Mouse (Mus musculus) hindbrain, embryonic 10.5 days (tissue): Measurements from ENCODE around the gene Pbx4. TPM values are rescaled to one million over a fixed set of nuclear protein-coding genes. Genes with fewer than 3 reads are reported as not detected.

Experiments
- DNase-seq: peaks from one replicate; pipeline ENCODE4 v3.0.0-alpha.2; 2017; ENCODE audit warnings: low spot score
- H3K27ac ChIP-seq: fragments of 300-500 bp; sonication (generic); 2 replicates; pipeline ENCODE4 v1.5.1; 2016; ENCODE audit warnings: mild to moderate bottlenecking, moderate library complexity
- H3K27me3 ChIP-seq: fragments of 300-500 bp; sonication (generic); 2 replicates; pipeline ENCODE4 v1.6.1; 2016; ENCODE audit warnings: mild to moderate bottlenecking; ENCODE audit not compliant: poor library complexity, insufficient read depth, severe bottlenecking
- H3K36me3 ChIP-seq: fragments of 300-500 bp; sonication (generic); 2 replicates; pipeline ENCODE4 v1.6.1; 2016; ENCODE audit warnings: mild to moderate bottlenecking, moderate library complexity
- H3K4me1 ChIP-seq: fragments of 300-500 bp; sonication (generic); replicated peaks from 2 replicates; pipeline ENCODE4 v1.6.1; 2016; ENCODE audit warnings: mild to moderate bottlenecking
- H3K4me3 ChIP-seq: fragments of 300-500 bp; sonication (generic); 2 replicates; pipeline ENCODE4 v1.5.1; 2016; ENCODE audit warnings: mild to moderate bottlenecking, moderate library complexity
- H3K9me3 ChIP-seq: fragments of 300-500 bp; sonication (generic); 2 replicates; pipeline ENCODE4 v1.6.1; 2016; ENCODE audit warnings: mild to moderate bottlenecking, moderate library complexity
- WGBS: fragments of 180-500 bp; shearing (Covaris S2); methylation state at CpG from one replicate; pipeline ENCODE4 v1.1.7; 2016; 5-methylcytosine and 5-hydroxymethylcytosine counted together
- polyA plus RNA-seq: library from polyadenylated mRNA; unstranded; fragments of >200 nt; fragmentation: Nextera tagmentation; extraction: Ambion mirVana; gene quantifications from 2 replicates; pipeline ENCODE4 v1.2.1, GENCODE M21; 2016

The Pbx4 gene
- polyA plus RNA-seq, 1 experiment from 2014 or later: 49.9 TPM

GRCm38 (mm10) chr8:69821971-69822385, 10.3 kb upstream of the Pbx4 start:
- H3K9me3 ChIP-seq: no peaks in the 10 kb centered on the region
- H3K4me3 ChIP-seq: peak overlapping the region; percentile 67
- H3K27me3 ChIP-seq: 0 out of 2 replicates have a peak, but pooled peaks cover 15% of the 10 kb centered on the region
- H3K36me3 ChIP-seq: peaks cover 63% of the 10 kb centered on the region
- H3K4me1 ChIP-seq: peaks cover 47% of the 10 kb centered on the region
- H3K27ac ChIP-seq: peak overlapping the region; percentile 90
- peak; percentile 76 for DNase-seq
- under 1% methylated on average over 18 of the region's 22 CpGs for WGBS

GRCm38 (mm10) chr8:69822386-69823191, 9.7 kb upstream of the Pbx4 start, which contains the start of gene Lpar2:
Lpar2 (plus strand) TSS chr8:69822429.
- Histone ChIP-seq H3K4me1 (peaks cover 47% of the 10 kb centered on the region), H3K27ac (peak within 1 kb of the TSS; percentile 90), H3K9me3 (no peaks in the 10 kb centered on the region), H3K36me3 (peaks cover 63% of the 10 kb centered on the region), H3K4me3 (peak within 1 kb of the TSS; percentile 67), H3K27me3 (0 out of 2 replicates have a peak, but pooled peaks cover 15% of the 10 kb centered on the region)
- WGBS: 1% methylated on average over 34 of the region's 35 CpGs
- peak; percentile 82 for DNase-seq

GRCm38 (mm10) chr8:69826371-69826770, 5.9 kb upstream of the Pbx4 start:
- H3K4me1 ChIP-seq: peaks cover 45% of the 10 kb centered on the region
- DNase-seq: no peak
- H3K4me3 ChIP-seq: no peak overlapping the region
- no peaks in the 10 kb centered on the region for H3K9me3 ChIP-seq
- H3K27me3 ChIP-seq: 0 out of 2 replicates have a peak, but pooled peaks cover 4% of the 10 kb centered on the region
- 96% methylated on average over 12 of the region's 12 CpGs for WGBS
- H3K36me3 ChIP-seq: peaks cover 66% of the 10 kb centered on the region
- no peak overlapping the region for H3K27ac ChIP-seq

DNA sequence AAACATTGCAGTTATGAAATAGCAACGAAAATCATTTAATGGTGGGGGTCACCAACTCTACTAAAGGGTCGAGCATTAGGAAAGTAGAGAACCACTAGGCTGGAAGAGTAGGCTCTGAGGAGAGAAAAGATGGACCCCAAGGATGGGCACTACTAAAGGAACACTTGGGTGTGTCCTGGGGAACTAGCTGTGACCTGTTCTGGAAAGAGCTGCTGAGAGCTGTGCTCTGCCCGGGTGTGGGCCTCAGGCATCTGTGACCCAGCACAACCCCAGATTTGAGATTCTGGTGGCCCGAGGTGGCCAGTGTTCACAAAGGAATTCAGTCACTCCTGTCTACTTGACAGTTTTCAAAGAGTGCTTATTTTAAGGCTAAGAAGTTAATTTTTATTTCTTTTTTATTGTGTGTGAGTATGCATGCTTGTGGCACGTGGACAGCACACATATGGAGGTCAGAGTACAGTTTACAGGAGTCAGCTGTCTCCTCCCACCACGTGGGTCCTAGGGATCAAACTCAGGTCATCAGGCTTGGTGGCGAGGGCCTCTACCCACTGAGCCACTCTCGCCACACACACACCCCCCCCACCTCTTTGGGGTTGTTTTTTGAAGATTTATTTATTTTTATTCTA, 4.9 kb downstream of the Pbx4 start:
- DNase-seq: no peak
- H3K27ac ChIP-seq: no peak overlapping the region
- H3K27me3 ChIP-seq: no peaks in the 10 kb centered on the region
- H3K4me1 ChIP-seq: peaks cover 15% of the 10 kb centered on the region
- H3K4me3 ChIP-seq: no peak overlapping the region
- no peaks in the 10 kb centered on the region for H3K9me3 ChIP-seq
- 81% methylated on average over 8 of the region's 8 CpGs for WGBS
- peaks cover 51% of the 10 kb centered on the region for H3K36me3 ChIP-seq

- WGBS: 77% methylated on average over 3 of the region's 3 CpGs
- Histone ChIP-seq H3K36me3 (peaks cover 34% of the 10 kb centered on the region), H3K27ac (no peak overlapping the region), H3K4me3 (no peak overlapping the region), H3K9me3 (no peaks in the 10 kb centered on the region), H3K4me1 (no peaks in the 10 kb centered on the region), H3K27me3 (no peaks in the 10 kb centered on the region)
- DNase-seq: no peak
Observed at GRCm38 (mm10) chr8:69847167-69848065, 15.1 kb downstream of the Pbx4 start.

- DNase-seq: no peak
- Histone ChIP-seq H3K4me1 (no peaks in the 10 kb centered on the region), H3K9me3 (no peaks in the 10 kb centered on the region), H3K4me3 (no peak overlapping the region), H3K27me3 (no peaks in the 10 kb centered on the region), H3K36me3 (peaks cover 48% of the 10 kb centered on the region), H3K27ac (no peak overlapping the region)
- WGBS: 90% methylated on average over 8 of the region's 8 CpGs
Observed at GRCm38 (mm10) chr8:69848951-69849350, 16.7 kb downstream of the Pbx4 start.

DNA sequence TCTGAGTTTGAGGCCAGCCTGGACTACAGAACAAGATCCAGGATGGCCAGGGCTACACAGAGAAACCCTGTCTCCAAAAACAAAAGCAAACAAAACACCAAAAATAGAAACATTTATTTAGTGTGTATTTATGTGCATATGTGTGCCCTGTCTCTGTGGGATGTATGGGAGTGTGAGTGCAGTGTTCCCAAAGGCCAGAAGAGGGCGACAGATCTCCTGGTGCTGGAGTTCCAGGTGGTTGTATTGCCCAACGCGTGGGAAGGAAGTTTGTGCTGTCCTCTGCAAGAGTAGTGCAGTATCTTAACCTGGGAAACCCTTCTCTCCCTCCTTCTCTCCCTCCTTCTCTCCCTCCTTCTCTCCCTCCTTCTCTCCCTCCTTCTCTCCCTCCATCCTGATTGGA, 17.6 kb downstream of the Pbx4 start:
- Histone ChIP-seq H3K4me1 (no peaks in the 10 kb centered on the region), H3K4me3 (no peak overlapping the region), H3K9me3 (no peaks in the 10 kb centered on the region), H3K36me3 (peaks cover 48% of the 10 kb centered on the region), H3K27ac (no peak overlapping the region), H3K27me3 (no peaks in the 10 kb centered on the region)
- DNase-seq: peak; percentile 16
- WGBS: 46% methylated on average over 3 of the region's 3 CpGs

DNA sequence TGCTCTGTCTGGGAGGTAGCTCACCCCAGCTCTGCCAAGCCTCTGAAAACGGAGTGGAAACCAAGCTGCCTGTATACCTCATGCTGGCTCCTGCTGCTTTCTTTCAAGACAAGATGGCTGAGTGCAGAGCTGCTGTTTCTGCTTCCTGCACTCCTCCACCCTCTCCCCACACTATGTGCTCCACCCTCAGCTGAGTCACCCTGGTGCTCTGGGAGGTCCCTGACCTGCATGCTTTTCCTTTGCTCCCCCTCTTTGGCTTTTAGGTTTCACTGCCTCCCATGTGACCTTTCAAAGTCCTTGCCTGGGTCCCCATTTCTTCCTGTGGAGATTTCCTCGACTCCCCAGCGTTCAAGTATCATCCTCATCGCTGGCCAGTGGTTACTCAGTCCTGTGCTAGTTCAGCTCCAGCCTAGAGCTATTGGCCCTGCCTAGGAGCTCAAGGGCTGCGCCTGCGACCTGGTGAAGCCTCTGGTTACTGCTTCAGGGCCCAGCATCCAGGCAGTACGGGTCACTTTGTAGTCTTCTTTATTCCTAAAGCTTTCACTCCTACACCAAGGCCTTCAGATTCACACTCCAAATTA, 18.7 kb downstream of the Pbx4 start:
- Histone ChIP-seq H3K27ac (no peak overlapping the region), H3K9me3 (no peaks in the 10 kb centered on the region), H3K4me3 (no peak overlapping the region), H3K27me3 (no peaks in the 10 kb centered on the region), H3K36me3 (peaks cover 51% of the 10 kb centered on the region), H3K4me1 (no peaks in the 10 kb centered on the region)
- 87% methylated on average over 7 of the region's 7 CpGs for WGBS
- DNase-seq: no peak

DNA sequence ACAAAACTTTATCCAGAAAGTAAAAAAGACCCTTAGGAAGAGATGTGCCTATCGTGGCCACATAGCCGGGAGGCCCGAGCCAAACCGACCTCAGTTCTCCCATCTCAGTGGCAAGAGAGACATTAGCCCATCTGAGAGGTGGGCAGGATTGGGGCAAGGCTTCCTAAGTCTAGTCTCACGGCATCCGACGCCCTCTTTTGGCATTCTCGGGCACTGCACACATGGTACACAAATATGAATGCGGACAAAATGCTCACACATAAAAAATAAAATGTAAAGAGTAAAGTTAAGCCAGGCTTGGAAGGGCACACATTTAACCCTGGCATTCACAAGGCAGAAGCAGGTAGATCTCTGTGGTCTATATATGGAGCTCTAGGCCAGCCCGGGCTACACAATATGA, 21.6 kb downstream of the Pbx4 start:
- 92% methylated on average over 10 of the region's 10 CpGs for WGBS
- Histone ChIP-seq H3K27ac (no peak overlapping the region), H3K4me3 (no peak overlapping the region), H3K36me3 (peaks cover 50% of the 10 kb centered on the region), H3K27me3 (no peaks in the 10 kb centered on the region), H3K4me1 (no peaks in the 10 kb centered on the region), H3K9me3 (no peaks in the 10 kb centered on the region)
- no peak for DNase-seq

- Histone ChIP-seq H3K27ac (no peak overlapping the region), H3K4me1 (no peaks in the 10 kb centered on the region), H3K36me3 (peaks cover 63% of the 10 kb centered on the region), H3K9me3 (no peaks in the 10 kb centered on the region), H3K4me3 (no peak overlapping the region), H3K27me3 (no peaks in the 10 kb centered on the region)
- peak; percentile 11 for DNase-seq
- WGBS: 59% methylated on average over 4 of the region's 4 CpGs
Observed at GRCm38 (mm10) chr8:69860807-69861206, 28.5 kb downstream of the Pbx4 start.

DNA sequence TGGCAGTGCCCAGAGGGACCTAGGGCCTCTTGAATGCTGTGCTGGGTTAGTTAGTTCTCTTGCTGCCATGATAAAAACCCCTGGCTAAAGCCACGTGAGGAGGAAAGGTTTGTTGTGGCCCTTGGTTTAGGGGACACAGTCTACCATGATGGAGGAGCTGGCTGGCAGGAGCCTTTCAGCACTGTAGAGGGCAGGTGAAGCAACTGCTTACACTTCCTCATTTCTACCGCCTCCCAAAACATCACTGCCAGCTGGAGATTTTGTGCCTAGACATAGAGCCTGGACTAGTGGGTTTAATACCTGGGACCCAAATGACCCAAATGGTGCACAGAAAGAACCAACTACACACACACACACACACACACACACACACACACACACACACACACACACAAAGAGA, 29.0 kb downstream of the Pbx4 start:
- Histone ChIP-seq H3K36me3 (peaks cover 66% of the 10 kb centered on the region), H3K9me3 (no peaks in the 10 kb centered on the region), H3K27me3 (no peaks in the 10 kb centered on the region), H3K4me1 (no peaks in the 10 kb centered on the region), H3K4me3 (no peak overlapping the region), H3K27ac (no peak overlapping the region)
- 62% methylated on average over 2 of the region's 2 CpGs for WGBS
- no peak for DNase-seq

GRCm38 (mm10) chr8:69863387-69864020, 31.2 kb downstream of the Pbx4 start:
- Histone ChIP-seq H3K4me1 (no peaks in the 10 kb centered on the region), H3K27ac (no peak overlapping the region), H3K9me3 (no peaks in the 10 kb centered on the region), H3K4me3 (no peak overlapping the region), H3K36me3 (peaks cover 70% of the 10 kb centered on the region), H3K27me3 (no peaks in the 10 kb centered on the region)
- 87% methylated on average over 5 of the region's 5 CpGs for WGBS
- DNase-seq: no peak
